Mouse (Mus musculus) neutrophil, adult 5-6 weeks (primary cell): ENCODE data around the gene Eif3l. TPM values are rescaled to one million over a fixed set of nuclear protein-coding genes. Genes with fewer than 3 reads are reported as not detected.

Source experiments
- ATAC-seq: fragments of 151-379, 151-347 bp; 2 replicates; pipeline ENCODE4 v1.8.0; 2017; ENCODE audit warnings: mild to moderate bottlenecking, moderate TSS enrichment; ENCODE audit not compliant: insufficient number of reproducible peaks, poor library complexity, low FRiP score, severe bottlenecking; ENCODE audit errors: extremely low read depth
- total RNA-seq: library from RNA; stranded (forward); fragments of 200-1000 nt; gene quantifications from 2 replicates; pipeline ENCODE4 v1.2.3, GENCODE M21; 2017

The Eif3l gene
- total RNA-seq, 1 experiment from 2014 or later, result 106 TPM

GRCm38 (mm10) chr15:79139640-79140039 lies 64.7 kb downstream of the Eif3l start:
- ATAC-seq, result no peak

DNA sequence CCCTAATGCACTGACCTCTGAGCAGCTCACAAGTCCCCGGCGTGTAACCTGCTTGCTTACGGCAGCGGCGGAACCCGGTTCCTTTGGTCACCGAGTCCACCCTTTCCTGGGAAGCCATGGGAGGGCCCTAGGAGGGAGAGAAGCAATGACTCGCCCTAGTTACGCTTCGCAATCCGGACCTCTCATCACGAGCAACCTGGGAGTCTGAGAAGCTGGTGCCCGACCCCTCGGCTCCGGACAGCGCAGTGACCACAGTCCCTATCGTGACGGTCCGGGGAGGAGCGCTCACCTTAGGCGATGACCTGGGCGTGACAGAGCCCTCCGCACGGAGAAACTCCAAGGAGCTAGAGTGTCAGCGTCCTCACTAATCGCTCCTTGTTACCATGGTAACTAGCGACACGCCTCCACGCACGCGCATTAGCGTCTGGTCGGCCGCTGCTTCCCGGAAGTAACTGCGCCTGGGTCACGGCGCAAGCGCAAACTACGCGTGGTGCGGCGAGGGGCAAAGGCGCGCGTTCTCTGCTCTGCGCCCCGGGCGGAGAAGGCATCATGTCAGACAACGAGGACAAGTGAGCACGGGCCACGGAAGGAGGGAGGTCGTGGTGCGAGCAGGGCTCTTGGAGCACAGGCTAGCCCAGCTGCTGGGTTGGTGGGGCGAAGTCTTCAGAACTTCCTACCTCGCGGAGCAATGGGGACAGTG lies 66.0 kb downstream of the Eif3l start, which contains the start of the genes Polr2f and 1700088E04Rik:
Gene Polr2f, plus strand, starts transcription at position 144 of the 700 bp plus-strand sequence.
Gene 1700088E04Rik, minus strand, starts transcription at position 388 of the 700 bp plus-strand sequence.
- ATAC-seq, result peak; percentile 91

- no peak for ATAC-seq
These were observed 66.6 kb downstream of the Eif3l start for GRCm38 (mm10) chr15:79141566-79141917.

DNA sequence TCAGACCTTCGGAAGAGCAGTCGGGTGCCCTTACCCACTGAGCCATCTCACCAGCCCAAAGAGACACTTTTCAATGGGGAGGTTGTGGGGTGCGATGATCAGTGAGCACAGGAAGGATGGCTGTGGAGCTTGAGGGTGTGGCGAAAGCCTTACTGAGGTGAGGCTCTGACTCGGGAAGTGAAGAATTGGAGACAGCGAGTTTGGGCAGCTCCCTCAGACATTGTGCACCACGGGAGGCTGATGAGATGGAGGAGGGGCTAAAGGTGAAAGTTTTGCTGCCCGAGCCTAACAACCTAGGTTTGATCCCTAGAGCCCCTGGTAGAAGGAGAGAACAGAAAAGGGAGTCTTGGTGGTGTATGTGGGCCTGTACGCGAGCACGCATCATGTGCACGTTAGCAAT lies 68.3 kb downstream of the Eif3l start:
- ATAC-seq, result no peak

Other genes starting within 250 kb of the Eif3l start
- not detected in 2 replicates for gene Cdc42ep1, start 232.6 kb upstream of the Eif3l start, total RNA-seq
- gene Lgals2, start 219.7 kb upstream of the Eif3l start, total RNA-seq, result not detected in 2 replicates
- gene Gga1, start 198.0 kb upstream of the Eif3l start, total RNA-seq, result 37.2 and 39.5 TPM in 2 replicates
- gene Gm49510, start 175.5 kb upstream of the Eif3l start, total RNA-seq, result 1.0 and 2.3 TPM in 2 replicates
- 31.8 and 39.0 TPM in 2 replicates for gene Sh3bp1, start 175.4 kb upstream of the Eif3l start, total RNA-seq
- gene Pdxp, start 161.3 kb upstream of the Eif3l start, total RNA-seq, result 2.1 and 3.7 TPM in 2 replicates
- gene Lgals1, start 148.5 kb upstream of the Eif3l start, total RNA-seq, result 31.7 and 43.2 TPM in 2 replicates
- 18.9 and 22.6 TPM in 2 replicates for gene Nol12, start 140.2 kb upstream of the Eif3l start, total RNA-seq
- 37.2 and 41.9 TPM in 2 replicates for gene Triobp, start 127.5 kb upstream of the Eif3l start, total RNA-seq
- 3.3 and 6.8 TPM in 2 replicates for gene H1f0, start 46.7 kb upstream of the Eif3l start, total RNA-seq
- gene Galr3, start 33.3 kb upstream of the Eif3l start, total RNA-seq, result not detected in 2 replicates
- gene Ankrd54, start 12.3 kb upstream of the Eif3l start, total RNA-seq, result 19.2 and 22.6 TPM in 2 replicates
- 31.8 and 32.7 TPM in 2 replicates for gene Micall1, start 33.7 kb downstream of the Eif3l start, total RNA-seq
- 27.9 and 42.8 TPM in 2 replicates for gene Polr2f, start 65.8 kb downstream of the Eif3l start, total RNA-seq
- gene 1700088E04Rik, start 66.1 kb downstream of the Eif3l start, total RNA-seq, result 0.12 and 0.49 TPM in 2 replicates
- gene Sox10, start 90.1 kb downstream of the Eif3l start, total RNA-seq, result not detected in 2 replicates
- 16.1 and 16.2 TPM in 2 replicates for gene Pick1, start 154.0 kb downstream of the Eif3l start, total RNA-seq
- gene Gm49486, start 154.2 kb downstream of the Eif3l start, total RNA-seq, result 1.0 and 1.1 TPM in 2 replicates
- gene Slc16a8, start 179.6 kb downstream of the Eif3l start, total RNA-seq, result not detected in 2 replicates
- not detected in 2 replicates for gene Baiap2l2, start 210.4 kb downstream of the Eif3l start, total RNA-seq